Mouse (Mus musculus) cerebellum, adult 2 months (tissue): ENCODE data around the gene Tenm3. TPM values are rescaled to one million over a fixed set of nuclear protein-coding genes. Genes with fewer than 3 reads are reported as not detected.

ENCODE experiments used
- DNase-seq, 2 experiments: peaks; one replicate each; pipeline ENCODE4 v3.0.0; 2021
- H3K27ac ChIP-seq: fragments of 200-500 bp; 2 replicates; pipeline ENCODE4 v1.5.1; 2012; ENCODE audit warnings: low read length, control low read depth, inconsistent platforms; ENCODE audit not compliant: insufficient read depth
- H3K27me3 ChIP-seq: fragments of 200-500 bp; 2 replicates; pipeline ENCODE4 v1.6.1; 2012; ENCODE audit warnings: inconsistent platforms, mild to moderate bottlenecking, low read length, moderate library complexity; ENCODE audit not compliant: control insufficient read depth, insufficient read depth
- H3K4me1 ChIP-seq: fragments of 200-500 bp; 2 replicates; pipeline ENCODE4 v1.6.1; 2011; ENCODE audit warnings: low read length; ENCODE audit not compliant: control insufficient read depth, insufficient read depth
- H3K4me3 ChIP-seq: fragments of 200-500 bp; replicated peaks from 2 replicates; pipeline ENCODE3; 2011; ENCODE audit warnings: mild to moderate bottlenecking, low read depth, low read length, control low read depth; ENCODE audit not compliant: insufficient read depth
- CTCF ChIP-seq: fragments of 200-500 bp; IDR thresholded peaks from 2 replicates; pipeline ENCODE4 v1.5.1; 2011; ENCODE audit warnings: low read depth, mild to moderate bottlenecking, control low read depth, low read length, moderate library complexity, borderline replicate concordance; ENCODE audit not compliant: insufficient read depth
- POLR2A ChIP-seq: fragments of 200-500 bp; IDR thresholded peaks from 2 replicates; pipeline ENCODE4 v1.6.1; 2011; ENCODE audit warnings: low read length, control low read depth, borderline replicate concordance; ENCODE audit not compliant: insufficient read depth
- WGBS: fragments of 180-500 bp; shearing (Covaris S2); methylation state at CpG from one replicate; pipeline ENCODE4 v1.1.7; 2018; 5-methylcytosine and 5-hydroxymethylcytosine counted together
- polyA plus RNA-seq: library from polyadenylated mRNA; depleted of rRNA; stranded (reverse); fragments of >200 nt; gene quantifications from 2 replicates; pipeline ENCODE4 v1.2.3, GENCODE M21; 2012

The Tenm3 gene
- polyA plus RNA-seq, 1 experiment, result 6.2 TPM

- TF ChIP-seq CTCF (no peak), POLR2A (no peak)
- H3K27ac ChIP-seq, result no peak overlapping the region
- H3K27me3 ChIP-seq, result no peaks in the 10 kb centered on the region
- DNase-seq, result no peak
- H3K4me1 ChIP-seq, result no peaks in the 10 kb centered on the region
- no peak overlapping the region for H3K4me3 ChIP-seq
- WGBS, result 96% methylated on average over 11 of the region's 11 CpGs
These were observed 569.2 kb downstream of the Tenm3 start for GRCm38 (mm10) chr8:48274566-48274965.

GRCm38 (mm10) chr8:48268638-48269037 lies 575.1 kb downstream of the Tenm3 start:
- DNase-seq, result no peak
- H3K27me3 ChIP-seq, result no peaks in the 10 kb centered on the region
- WGBS, result 95% methylated on average over 10 of the region's 10 CpGs
- no peak for TF ChIP-seq CTCF
- no peaks in the 10 kb centered on the region for H3K4me1 ChIP-seq
- H3K27ac ChIP-seq, result no peak overlapping the region
- H3K4me3 ChIP-seq, result no peak overlapping the region

- Histone ChIP-seq H3K4me1 (no peaks in the 10 kb centered on the region), H3K27ac (no peak overlapping the region), H3K27me3 (no peaks in the 10 kb centered on the region), H3K4me3 (no peak overlapping the region)
- WGBS, result 96% methylated on average over 10 of the region's 10 CpGs
- TF ChIP-seq CTCF (no peak), POLR2A (no peak)
- no peak for DNase-seq
These were observed 583.5 kb downstream of the Tenm3 start for GRCm38 (mm10) chr8:48260265-48260664.

- Histone ChIP-seq H3K4me1 (no peaks in the 10 kb centered on the region), H3K27ac (no peak overlapping the region), H3K27me3 (no peaks in the 10 kb centered on the region), H3K4me3 (no peak overlapping the region)
- 87% methylated on average over 6 of the region's 6 CpGs for WGBS
- no peak for DNase-seq
- TF ChIP-seq POLR2A, result no peak
- no peak for TF ChIP-seq CTCF
These were observed 583.9 kb downstream of the Tenm3 start for GRCm38 (mm10) chr8:48259832-48260231.

GRCm38 (mm10) chr8:48243876-48244275 lies 599.9 kb downstream of the Tenm3 start:
- no peak for DNase-seq
- TF ChIP-seq CTCF, result no peak
- no peak for TF ChIP-seq POLR2A
- no peak overlapping the region for H3K27ac ChIP-seq
- H3K4me3 ChIP-seq, result no peak overlapping the region
- H3K27me3 ChIP-seq, result no peaks in the 10 kb centered on the region
- H3K4me1 ChIP-seq, result no peaks in the 10 kb centered on the region
- WGBS, result 30% methylated on average over 2 of the region's 2 CpGs

GRCm38 (mm10) chr8:48240917-48241531 lies 602.7 kb downstream of the Tenm3 start:
- DNase-seq, result no peak
- no peak for TF ChIP-seq CTCF
- TF ChIP-seq POLR2A, result no peak
- no peaks in the 10 kb centered on the region for H3K27me3 ChIP-seq
- no peak overlapping the region for H3K27ac ChIP-seq
- no peaks in the 10 kb centered on the region for H3K4me1 ChIP-seq
- no peak overlapping the region for H3K4me3 ChIP-seq
- 44% methylated on average over 6 of the region's 6 CpGs for WGBS

- Histone ChIP-seq H3K27me3 (no peaks in the 10 kb centered on the region), H3K4me3 (no peak overlapping the region), H3K27ac (no peak overlapping the region), H3K4me1 (no peaks in the 10 kb centered on the region)
- TF ChIP-seq POLR2A (no peak), CTCF (no peak)
- 94% methylated on average over 5 of the region's 5 CpGs for WGBS
- no peak for DNase-seq
These were observed 606.8 kb downstream of the Tenm3 start for GRCm38 (mm10) chr8:48236968-48237367.

GRCm38 (mm10) chr8:48232927-48233326 lies 610.8 kb downstream of the Tenm3 start:
- no peaks in the 10 kb centered on the region for H3K27me3 ChIP-seq
- DNase-seq, result no peak
- no peak overlapping the region for H3K4me3 ChIP-seq
- no peaks in the 10 kb centered on the region for H3K4me1 ChIP-seq
- no peak overlapping the region for H3K27ac ChIP-seq
- no peak for TF ChIP-seq CTCF
- no peak for TF ChIP-seq POLR2A
- 89% methylated on average over 7 of the region's 7 CpGs for WGBS
